Comparison of ENCODE assay signal across 8 mouse cellular contexts in genomic region chr12:3887515-3888325, GRCm38 (mm10).
A peak's percentile ranks its signal among the peaks of the same experiment; 100 is the strongest.
DNase-seq lines count a peak whose midpoint lies in the region; ATAC-seq lines count a peak whose summit lies in the region.

No protein-coding gene starts in this region.

- no peak overlapping the region for H3K4me3 ChIP-seq in neural tube, embryonic 11.5 days (ENCODE audit: low read depth, low read length)

- H3K4me2 ChIP-seq in neural tube, embryonic 11.5 days (ENCODE audit: low read depth): no peak overlapping the region

- no peaks in the 10 kb centered on the region for H3K36me3 ChIP-seq in neural tube, embryonic 11.5 days (ENCODE audit: control insufficient read depth, insufficient read depth, low read length)

- H3K27ac ChIP-seq in neural tube, embryonic 11.5 days (ENCODE audit: low read depth, low read length): peak overlapping the region; percentile 65; the same call in 1 of the 2 replicates

- no peaks in the 10 kb centered on the region for H3K27me3 ChIP-seq in neural tube, embryonic 11.5 days (ENCODE audit: control insufficient read depth, insufficient read depth, low read length)

- ATAC-seq in neural tube, embryonic 11.5 days (ENCODE audit: insufficient read depth, low FRiP score, low TSS enrichment): peak; percentile 1; the same call in 1 of the 2 replicates

- DNase-seq in right cerebral cortex, adult 18-20 months: peak; percentile 83
- no peak for DNase-seq in right cerebral cortex, postnatal 14 days
- peak; percentile 72 for DNase-seq in forelimb bud, embryonic 11.5 days (ENCODE audit: low read depth, low spot score)
- DNase-seq in kidney, adult 11 months: peak; percentile 55
- peak; percentile 76 to 92 for DNase-seq in left cerebral cortex, postnatal 25 days (ENCODE audit: low spot score in 2 of 2)
- peak; percentile 53 for DNase-seq in neural tube, embryonic 11.5 days (ENCODE audit: low spot score)
- DNase-seq in ovary, postnatal 10 days (ENCODE audit: low spot score): no peak
- no peak for DNase-seq in thymus, postnatal 0 days (ENCODE audit: low spot score)

- no peak overlapping the region for H3K9ac ChIP-seq in neural tube, embryonic 11.5 days (ENCODE audit: low read length)

- 44% methylated on average over 4 of the region's 4 CpGs for WGBS in neural tube, embryonic 11.5 days

- H3K9me3 ChIP-seq in neural tube, embryonic 11.5 days (ENCODE audit: control insufficient read depth, low read length): no peaks in the 10 kb centered on the region

- intact Hi-C loops in left cerebral cortex, postnatal 25 days (cut with DNase I): no loop called here

- peaks cover 34% of the 10 kb centered on the region for H3K4me1 ChIP-seq in neural tube, embryonic 11.5 days (ENCODE audit: control insufficient read depth, insufficient read depth, low read length)

Comparison
In these comparisons a context has a peak if more than half of its experiments do, and no peak if none do; other contexts are left out.
1. DNase-seq: peak in right cerebral cortex, adult 18-20 months (single experiment), forelimb bud, embryonic 11.5 days (single experiment), kidney, adult 11 months (single experiment), left cerebral cortex, postnatal 25 days (2 of 2) and neural tube, embryonic 11.5 days (single experiment); none in right cerebral cortex, postnatal 14 days (single experiment), ovary, postnatal 10 days (single experiment) and thymus, postnatal 0 days (single experiment).